Mouse (Mus musculus) hindbrain, embryonic 16.5 days (tissue): ENCODE results near the gene Gm4858. TPM values are rescaled to one million over a fixed set of nuclear protein-coding genes. Genes with fewer than 3 reads are reported as not detected.
"Not testable (repeated sequence)": the region's sequence is repeated elsewhere in the genome, so short reads cannot be mapped to it uniquely, and the experiment has no call there.

Source experiments
- ATAC-seq: fragments of 200-750 bp; cut with Nextera tagmentation; 2 replicates; pipeline ENCODE4 v1.8.0; 2017; ENCODE audit warnings: moderate TSS enrichment, moderate library complexity
- H3K27ac ChIP-seq: fragments of 300-500 bp; sonication (generic); 2 replicates; pipeline ENCODE4 v1.5.1; 2014; ENCODE audit warnings: low read depth, mild to moderate bottlenecking, control low read depth, low read length, moderate library complexity
- H3K27me3 ChIP-seq: fragments of 300-500 bp; sonication (generic); replicated peaks from 2 replicates; pipeline ENCODE4 v1.6.1; 2014; ENCODE audit warnings: low read length; ENCODE audit not compliant: control insufficient read depth, insufficient read depth
- H3K36me3 ChIP-seq: fragments of 300-500 bp; sonication (generic); 2 replicates; pipeline ENCODE4 v1.6.1; 2014; ENCODE audit warnings: mild to moderate bottlenecking, low read length, moderate library complexity, mixed read lengths; ENCODE audit not compliant: control insufficient read depth, insufficient read depth
- H3K4me1 ChIP-seq: fragments of 300-500 bp; sonication (generic); 2 replicates; pipeline ENCODE4 v1.6.1; 2014; ENCODE audit warnings: low read depth, low read length; ENCODE audit not compliant: control insufficient read depth, insufficient read depth
- H3K4me2 ChIP-seq: fragments of 300-500 bp; sonication (generic); 2 replicates; pipeline ENCODE4 v1.6.1; 2014; ENCODE audit warnings: mild to moderate bottlenecking, low read length, control low read depth, moderate library complexity
- H3K4me3 ChIP-seq: fragments of 300-500 bp; sonication (generic); 2 replicates; pipeline ENCODE4 v1.5.1; 2014; ENCODE audit warnings: mild to moderate bottlenecking, low read length, control low read depth, moderate library complexity
- H3K9ac ChIP-seq: fragments of 300-500 bp; sonication (generic); 2 replicates; pipeline ENCODE4 v1.6.1; 2014; ENCODE audit warnings: low read depth, mild to moderate bottlenecking, control low read depth, low read length, moderate library complexity
- H3K9me3 ChIP-seq: fragments of 300-500 bp; sonication (generic); 2 replicates; pipeline ENCODE4 v1.6.1; 2014; ENCODE audit warnings: mild to moderate bottlenecking, low read length, moderate library complexity; ENCODE audit not compliant: control insufficient read depth
- WGBS: fragments of 180-500 bp; shearing (Covaris S2); extraction: QIAGEN DNeasy Blood & Tissue Kit; methylation state at CpG from one replicate; pipeline ENCODE4 v1.1.7; 2014; 5-methylcytosine and 5-hydroxymethylcytosine counted together
- polyA plus RNA-seq: library from polyadenylated mRNA; unstranded; fragments of >200 nt; fragmentation: Nextera tagmentation; extraction: Ambion mirVana; gene quantifications from 2 replicates; pipeline ENCODE4 v1.2.1, GENCODE M21; 2015

The Gm4858 gene
- not detected in 2 replicates for polyA plus RNA-seq

DNA sequence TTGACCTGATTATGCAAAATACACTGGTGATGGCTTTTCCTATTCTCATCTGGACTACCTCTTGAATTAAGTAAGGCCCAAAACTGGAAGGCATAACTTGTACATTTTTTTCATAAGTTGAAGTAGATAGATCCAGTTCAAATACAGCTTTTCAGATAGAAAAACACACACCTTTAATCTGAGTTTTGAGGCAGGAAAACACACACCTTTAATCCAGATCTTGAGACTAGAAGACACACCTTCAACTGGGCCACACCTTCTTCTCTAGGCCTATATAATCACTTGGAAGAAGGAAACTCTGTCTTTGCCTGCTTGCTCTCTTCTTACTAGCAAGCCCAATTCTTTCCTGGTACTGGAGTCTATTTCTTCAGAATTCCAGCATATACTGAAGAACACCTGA is at the start of gene Gm4858:
TSS of gene Gm4858 (plus strand) at position 301 of the 400 bp plus-strand sequence.
- not testable (repeated sequence) for H3K4me2 ChIP-seq, H3K9me3 ChIP-seq, H3K36me3 ChIP-seq, H3K4me1 ChIP-seq, H3K27ac ChIP-seq, ATAC-seq, H3K9ac ChIP-seq, H3K4me3 ChIP-seq, H3K27me3 ChIP-seq

DNA sequence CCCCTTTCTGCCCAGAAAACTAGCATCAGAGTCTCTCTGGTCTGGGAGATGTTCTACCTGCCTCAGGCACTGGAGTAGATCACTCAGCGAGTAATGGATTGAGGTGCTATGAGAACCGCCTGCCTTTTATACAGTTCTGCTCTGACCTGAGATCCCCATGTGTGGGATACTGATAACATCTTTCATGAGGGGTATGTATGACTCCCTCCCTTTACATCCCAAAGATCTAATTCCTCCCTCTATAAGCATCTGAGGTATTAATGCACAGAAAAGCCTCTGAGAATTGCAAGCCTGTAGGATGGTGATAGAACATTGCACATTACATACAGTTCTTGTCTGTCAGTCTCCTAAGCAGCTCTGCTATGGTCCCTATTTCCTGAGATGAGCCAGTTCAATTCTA is 49.7 kb upstream of the Gm4858 start, which contains the start of gene Lce1m:
TSS of gene Lce1m (minus strand) at position 101 of the 400 bp plus-strand sequence.
- H3K27me3 ChIP-seq = 0 out of 2 replicates have a peak, but pooled peaks cover 2% of the 10 kb centered on the region
- no peak within 1 kb of the TSS for H3K4me3 ChIP-seq
- no peaks in the 10 kb centered on the region for H3K9me3 ChIP-seq
- 97% methylated on average over 2 of the region's 2 CpGs for WGBS
- H3K27ac ChIP-seq = no peak within 1 kb of the TSS
- no peak for ATAC-seq
- H3K36me3 ChIP-seq = no peaks in the 10 kb centered on the region
- no peaks in the 10 kb centered on the region for H3K4me1 ChIP-seq
- H3K9ac ChIP-seq = no peak within 1 kb of the TSS
- H3K4me2 ChIP-seq = no peak within 1 kb of the TSS

DNA sequence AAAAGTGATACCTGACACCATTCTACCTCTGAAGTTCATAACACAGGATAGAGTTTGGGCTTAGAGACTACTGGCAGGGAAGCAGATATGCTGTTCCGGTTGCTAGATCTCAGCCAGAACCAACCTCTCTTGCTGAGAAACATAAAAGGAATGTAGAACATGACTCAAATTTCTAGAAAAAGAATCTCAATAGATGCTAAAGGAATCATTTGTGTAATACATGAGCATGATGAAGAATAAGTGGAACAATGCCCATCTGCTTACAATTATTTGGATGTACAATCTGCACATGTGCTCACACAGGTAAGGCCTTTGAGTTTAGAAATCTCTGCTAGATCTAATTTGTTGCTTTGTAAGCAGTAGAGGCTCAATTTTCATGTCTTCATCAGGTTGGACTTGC is 47.5 kb upstream of the Gm4858 start:
- ATAC-seq = no peak
- no peaks in the 10 kb centered on the region for H3K36me3 ChIP-seq
- H3K4me3 ChIP-seq = no peak overlapping the region
- H3K4me1 ChIP-seq = no peaks in the 10 kb centered on the region
- WGBS = 93% methylated on average over 1 of the region's 1 CpGs
- H3K4me2 ChIP-seq = no peak overlapping the region
- H3K27me3 ChIP-seq = no peaks in the 10 kb centered on the region
- H3K9ac ChIP-seq = no peak overlapping the region
- no peaks in the 10 kb centered on the region for H3K9me3 ChIP-seq
- no peak overlapping the region for H3K27ac ChIP-seq

DNA sequence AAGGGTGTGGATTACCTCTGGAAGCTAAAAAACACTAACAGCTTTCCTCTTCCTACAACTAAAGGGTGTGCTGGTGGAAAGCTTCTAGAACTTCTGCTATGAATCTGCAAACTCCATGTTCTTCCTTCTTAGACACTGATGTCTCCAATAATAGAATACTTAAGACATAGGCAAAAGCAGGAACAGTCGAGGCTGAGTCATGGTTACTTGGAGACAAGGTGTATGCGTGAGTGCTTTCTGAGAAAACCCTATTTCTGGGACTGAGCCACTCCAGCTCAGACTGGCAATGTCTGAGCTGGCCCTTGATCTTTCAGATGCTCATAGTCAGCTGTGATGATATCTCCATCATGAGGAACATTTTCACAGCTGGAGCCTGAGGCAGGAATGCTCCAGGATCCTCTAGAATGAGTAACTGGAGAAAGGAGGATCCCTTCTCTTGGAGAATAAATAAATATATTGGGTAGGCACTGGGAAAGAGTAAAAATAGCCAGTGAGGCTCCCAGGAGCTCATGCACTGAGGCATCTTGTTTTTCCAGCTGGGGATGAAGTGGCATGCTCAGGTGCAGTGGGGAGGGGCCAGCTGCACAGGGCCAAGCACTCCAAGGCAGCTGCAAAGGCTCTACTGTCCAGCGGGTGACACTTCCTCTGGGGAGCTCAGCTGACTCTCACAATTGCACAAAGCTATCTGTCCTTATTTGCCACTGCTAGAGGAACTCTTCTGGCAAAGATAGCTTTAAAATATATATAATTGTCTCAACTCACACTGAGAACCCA is 45.0 kb upstream of the Gm4858 start:
- Histone ChIP-seq H3K4me3 (no peak overlapping the region), H3K9me3 (no peaks in the 10 kb centered on the region), H3K4me2 (no peak overlapping the region), H3K27me3 (no peaks in the 10 kb centered on the region), H3K27ac (no peak overlapping the region), H3K9ac (no peak overlapping the region), H3K4me1 (no peaks in the 10 kb centered on the region), H3K36me3 (no peaks in the 10 kb centered on the region)
- 84% methylated on average over 3 of the region's 3 CpGs for WGBS
- no peak for ATAC-seq

DNA sequence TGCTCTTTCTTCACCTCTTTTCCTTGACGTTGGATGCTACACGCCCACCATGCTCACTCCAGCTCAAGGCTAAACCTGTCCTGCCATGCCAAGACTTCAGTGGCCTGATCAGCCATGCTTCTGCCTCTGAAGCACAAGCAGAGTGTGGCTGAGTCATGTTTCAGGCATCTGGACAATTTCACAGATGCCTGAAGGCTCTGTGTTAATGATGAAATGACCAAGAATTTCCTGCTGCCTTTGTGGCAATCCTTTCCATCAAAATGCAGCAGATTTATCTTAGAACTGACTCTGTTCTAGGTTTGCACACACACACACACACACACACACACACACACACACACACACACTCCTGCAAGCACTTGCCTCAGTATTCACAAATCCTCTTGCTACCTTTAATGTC is 43.1 kb upstream of the Gm4858 start:
- no peak overlapping the region for H3K4me3 ChIP-seq
- H3K4me1 ChIP-seq = no peaks in the 10 kb centered on the region
- ATAC-seq = no peak
- WGBS = 83% methylated on average over 2 of the region's 2 CpGs
- no peak overlapping the region for H3K9ac ChIP-seq
- no peaks in the 10 kb centered on the region for H3K36me3 ChIP-seq
- H3K27ac ChIP-seq = no peak overlapping the region
- no peak overlapping the region for H3K4me2 ChIP-seq
- no peaks in the 10 kb centered on the region for H3K9me3 ChIP-seq
- H3K27me3 ChIP-seq = no peaks in the 10 kb centered on the region

DNA sequence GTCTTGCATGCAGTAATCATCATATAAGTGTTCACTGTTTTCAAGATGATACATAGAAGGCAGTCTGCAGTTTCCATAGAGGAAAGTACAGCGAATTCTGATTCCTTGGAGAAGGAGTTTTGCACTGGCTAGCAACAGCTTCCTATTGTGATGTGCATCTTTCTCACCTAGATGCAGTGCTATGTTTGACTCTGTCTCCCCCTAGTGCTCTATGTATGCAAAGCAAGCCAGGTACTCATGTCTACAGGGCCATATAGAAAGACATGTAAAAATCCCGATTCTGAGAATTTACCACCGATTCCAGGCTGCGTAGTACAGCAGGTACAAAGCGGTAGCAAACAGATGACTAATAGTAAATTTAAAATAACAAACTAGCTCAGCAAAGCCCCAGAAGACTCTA is 37.2 kb upstream of the Gm4858 start:
- Histone ChIP-seq H3K27me3 (no peaks in the 10 kb centered on the region), H3K4me3 (no peak overlapping the region), H3K4me2 (no peak overlapping the region), H3K4me1 (no peaks in the 10 kb centered on the region), H3K27ac (no peak overlapping the region), H3K36me3 (no peaks in the 10 kb centered on the region), H3K9me3 (no peaks in the 10 kb centered on the region), H3K9ac (no peak overlapping the region)
- peak; percentile 98 for ATAC-seq
- 53% methylated on average over 5 of the region's 5 CpGs for WGBS

DNA sequence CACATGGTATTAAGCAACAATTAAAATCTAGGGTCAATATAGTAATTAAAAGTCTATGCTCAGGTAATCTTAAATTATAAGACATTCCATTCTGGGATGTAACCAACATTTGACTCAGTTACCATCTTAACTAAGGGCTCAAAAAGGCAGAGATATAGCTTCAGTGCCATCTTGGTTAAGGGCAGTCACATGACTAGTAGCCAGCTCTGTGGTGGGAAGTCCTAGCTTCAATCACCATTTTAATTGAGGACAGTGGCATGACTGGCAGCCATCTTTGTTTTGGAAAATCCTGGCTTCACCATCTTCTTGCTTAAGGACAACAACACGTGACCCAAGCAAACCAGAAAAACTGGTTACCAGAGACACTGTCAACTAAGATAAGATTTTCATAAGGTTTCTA is 18.4 kb upstream of the Gm4858 start:
- WGBS = 87% methylated on average over 1 of the region's 1 CpGs
- Histone ChIP-seq H3K4me1 (no peaks in the 10 kb centered on the region), H3K36me3 (no peaks in the 10 kb centered on the region), H3K4me2 (no peak overlapping the region), H3K27me3 (no peaks in the 10 kb centered on the region), H3K4me3 (no peak overlapping the region), H3K27ac (no peak overlapping the region), H3K9me3 (no peaks in the 10 kb centered on the region), H3K9ac (no peak overlapping the region)
- ATAC-seq = no peak

DNA sequence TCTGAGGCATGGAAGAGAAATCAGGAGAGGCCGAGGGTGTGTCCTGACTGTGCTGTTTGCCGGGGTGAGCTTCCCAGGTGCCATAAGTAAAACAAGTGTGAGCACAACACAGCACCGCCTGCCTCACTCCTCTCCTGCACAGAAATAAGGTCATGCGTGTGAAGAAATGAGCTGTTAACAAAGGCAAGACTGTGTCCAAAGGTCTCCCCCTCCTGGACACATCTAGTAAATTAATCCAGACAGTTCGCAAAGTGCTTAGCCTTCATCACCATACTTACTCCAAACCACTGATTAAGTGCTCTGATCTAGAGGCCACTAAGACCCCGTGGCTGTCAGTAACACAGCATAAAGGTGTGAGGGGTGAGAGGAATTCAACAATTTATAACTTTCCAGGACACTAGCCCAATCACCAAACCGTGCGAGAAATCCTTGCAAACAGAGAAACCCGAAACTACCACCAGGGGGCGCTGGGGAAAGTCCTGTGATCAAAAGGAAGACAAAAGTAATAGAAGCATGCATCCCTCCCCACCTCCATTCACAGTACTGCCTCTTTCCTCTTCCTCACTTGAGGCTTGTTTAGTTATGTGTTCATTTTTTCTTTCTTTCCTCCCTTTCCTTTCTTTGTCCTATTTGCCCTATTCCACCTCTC is 15.7 kb upstream of the Gm4858 start:
- Histone ChIP-seq H3K27me3 (no peaks in the 10 kb centered on the region), H3K9ac (no peak overlapping the region), H3K4me2 (no peak overlapping the region), H3K9me3 (no peaks in the 10 kb centered on the region), H3K4me3 (no peak overlapping the region), H3K36me3 (no peaks in the 10 kb centered on the region), H3K27ac (no peak overlapping the region), H3K4me1 (no peaks in the 10 kb centered on the region)
- 52% methylated on average over 10 of the region's 10 CpGs for WGBS
- no peak for ATAC-seq

DNA sequence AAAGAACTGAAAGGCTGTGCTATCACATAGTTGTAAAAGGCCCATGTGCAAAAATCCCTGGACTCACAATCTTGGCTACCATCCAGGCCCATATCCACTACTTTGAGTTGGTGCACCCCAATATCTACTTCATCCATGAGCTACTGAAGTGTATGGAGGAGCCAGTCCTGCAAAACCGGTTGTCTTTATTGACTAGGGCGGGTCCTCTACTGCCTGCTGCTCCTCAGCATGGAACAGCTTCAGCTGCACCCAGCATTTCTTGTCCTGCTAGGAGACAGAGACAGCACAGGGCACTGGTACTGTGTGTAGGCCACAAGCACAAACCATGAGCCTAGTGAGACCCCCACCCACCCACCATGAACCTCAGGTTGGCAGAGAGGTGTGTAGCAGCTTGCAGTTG is 18.0 kb downstream of the Gm4858 start:
- Histone ChIP-seq H3K27ac (no peak overlapping the region), H3K4me1 (no peaks in the 10 kb centered on the region), H3K9me3 (no peaks in the 10 kb centered on the region), H3K9ac (no peak overlapping the region), H3K27me3 (no peaks in the 10 kb centered on the region), H3K4me2 (no peak overlapping the region), H3K4me3 (no peak overlapping the region), H3K36me3 (no peaks in the 10 kb centered on the region)
- 92% methylated on average over 2 of the region's 2 CpGs for WGBS
- ATAC-seq = no peak
